13 mouse cellular contexts compared by ENCODE assay signal in the genomic region with DNA sequence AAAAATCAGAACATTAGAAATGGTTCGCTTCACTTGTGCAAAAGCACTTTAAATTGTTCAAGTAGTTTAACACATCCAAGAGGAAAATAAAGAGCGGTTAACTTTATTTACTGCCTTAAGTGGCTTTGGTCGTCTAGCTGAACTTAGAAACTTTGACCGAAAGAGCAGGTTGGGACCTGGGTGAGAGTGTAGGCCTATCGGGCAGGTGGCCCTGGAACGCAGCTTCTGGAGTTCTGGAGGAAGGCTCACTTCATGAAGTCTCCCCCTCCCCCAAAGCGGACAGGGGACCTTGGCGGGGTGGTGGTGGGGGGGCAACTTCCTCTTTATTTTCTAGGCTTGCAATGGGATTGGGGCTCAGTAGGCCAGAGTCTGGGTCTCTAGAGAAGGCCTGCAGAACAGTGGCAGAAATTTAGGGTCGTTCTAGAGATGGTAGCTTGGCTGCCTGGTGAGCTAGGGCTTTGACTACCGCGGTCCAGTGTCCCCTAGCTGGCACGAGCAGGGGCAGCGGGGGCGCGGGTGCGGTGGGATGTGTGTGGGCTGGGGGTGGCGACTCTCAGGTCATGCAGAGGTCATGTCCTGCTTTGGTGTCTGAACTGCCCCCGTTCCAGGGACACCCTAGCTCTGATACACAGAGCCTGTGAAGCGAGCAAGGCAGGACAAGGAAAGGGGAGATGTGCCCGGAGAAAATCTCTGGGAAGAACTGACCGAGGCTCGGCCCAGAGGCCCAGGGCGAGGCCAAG. TPM values are rescaled to one million over a fixed set of nuclear protein-coding genes. Genes with fewer than 3 reads are reported as not detected.
DNase-seq lines count a peak whose midpoint lies in the region; ATAC-seq lines count a peak whose summit lies in the region.
"Had no signal": no experiment of that assay in that cellular context is flagged by ENCODE, and none has a peak within 500 bp of the region (broad histone marks: within the 10 kb centered on the region; RNA-seq: fewer than 3 reads in every experiment).

No protein-coding gene starts in this region.

- ATAC-seq in heart, embryonic 12.5 days (ENCODE audit: insufficient number of reproducible peaks, low FRiP score), result 0 out of 2 replicates have a peak, but pooled peaks have one; percentile 15
- ATAC-seq in embryonic facial prominence, embryonic 11.5 days (replicated peaks; ENCODE audit: insufficient number of reproducible peaks, low FRiP score, low TSS enrichment, low read depth), result 0 out of 2 replicates have a peak, but pooled peaks have one; percentile 37
- ATAC-seq in hindbrain, embryonic 16.5 days, result no peak
- peak; percentile 30; the same call in 1 of the 2 replicates for ATAC-seq in neural tube, embryonic 12.5 days (ENCODE audit: low FRiP score, low read depth)
- ATAC-seq: intestine, embryonic 16.5 days had no signal

- 2% methylated on average over 23 of the region's 23 CpGs for WGBS in heart, embryonic 12.5 days
- WGBS in embryonic facial prominence, embryonic 11.5 days, result under 1% methylated on average over 22 of the region's 23 CpGs
- WGBS in hindbrain, embryonic 16.5 days, result 1% methylated on average over 21 of the region's 23 CpGs
- under 1% methylated on average over 23 of the region's 23 CpGs for WGBS in neural tube, embryonic 12.5 days

- peaks cover 10% of the 10 kb centered on the region for H3K4me1 ChIP-seq in heart, embryonic 12.5 days (replicated peaks)
- no peaks in the 10 kb centered on the region for H3K4me1 ChIP-seq in embryonic facial prominence, embryonic 11.5 days (ENCODE audit: control insufficient read depth, insufficient read depth, low read length)
- no peaks in the 10 kb centered on the region for H3K4me1 ChIP-seq in hindbrain, embryonic 16.5 days (ENCODE audit: control insufficient read depth, insufficient read depth, low read depth, low read length)
- peaks cover 11% of the 10 kb centered on the region; the same call in 1 of the 2 replicates for H3K4me1 ChIP-seq in neural tube, embryonic 12.5 days
- H3K4me1 ChIP-seq: liver, embryonic 13.5 days had no signal

- H3K4me3 ChIP-seq in heart, embryonic 12.5 days, result no peak overlapping the region
- H3K4me3 ChIP-seq in embryonic facial prominence, embryonic 11.5 days (ENCODE audit: low read depth, low read length), result no peak overlapping the region
- H3K4me3 ChIP-seq in hindbrain, embryonic 16.5 days (ENCODE audit: low read length), result peak overlapping the region; percentile 14
- H3K4me3 ChIP-seq in neural tube, embryonic 12.5 days, result peak overlapping the region; percentile 18; the same call in 1 of the 2 replicates
- H3K4me3 ChIP-seq: liver, embryonic 13.5 days had no signal

- no peaks in the 10 kb centered on the region for H3K9me3 ChIP-seq in heart, embryonic 12.5 days (replicated peaks)
- H3K9me3 ChIP-seq in embryonic facial prominence, embryonic 11.5 days (replicated peaks; ENCODE audit: control insufficient read depth, low read length), result no peaks in the 10 kb centered on the region
- H3K9me3 ChIP-seq in hindbrain, embryonic 16.5 days (ENCODE audit: control insufficient read depth, low read length), result no peaks in the 10 kb centered on the region
- H3K9me3 ChIP-seq in neural tube, embryonic 12.5 days, result no peaks in the 10 kb centered on the region
- H3K9me3 ChIP-seq: liver, embryonic 13.5 days had no signal

- H3K27ac ChIP-seq in heart, embryonic 12.5 days (ENCODE audit: poor library complexity, severe bottlenecking), result no peak overlapping the region
- H3K27ac ChIP-seq in embryonic facial prominence, embryonic 11.5 days (replicated peaks; ENCODE audit: low read depth, low read length), result no peak overlapping the region
- H3K27ac ChIP-seq in hindbrain, embryonic 16.5 days (ENCODE audit: low read depth, low read length), result peak overlapping the region; percentile 36; the same call in 1 of the 2 replicates
- H3K27ac ChIP-seq in neural tube, embryonic 12.5 days, result no peak overlapping the region
- H3K27ac ChIP-seq: liver, embryonic 13.5 days had no signal

- H3K36me3 ChIP-seq in heart, embryonic 12.5 days, result no peaks in the 10 kb centered on the region
- no peaks in the 10 kb centered on the region for H3K36me3 ChIP-seq in embryonic facial prominence, embryonic 11.5 days (replicated peaks; ENCODE audit: control insufficient read depth, insufficient read depth, low read depth, low read length)
- H3K36me3 ChIP-seq in hindbrain, embryonic 16.5 days (ENCODE audit: control insufficient read depth, insufficient read depth, low read length), result no peaks in the 10 kb centered on the region
- no peaks in the 10 kb centered on the region for H3K36me3 ChIP-seq in neural tube, embryonic 12.5 days
- H3K36me3 ChIP-seq: liver, embryonic 13.5 days had no signal

- H3K27me3 ChIP-seq in heart, embryonic 12.5 days (replicated peaks), result peaks cover 69% of the 10 kb centered on the region
- peaks cover 64% of the 10 kb centered on the region for H3K27me3 ChIP-seq in embryonic facial prominence, embryonic 11.5 days (ENCODE audit: control insufficient read depth, insufficient read depth, low read length)
- peaks cover 46% of the 10 kb centered on the region for H3K27me3 ChIP-seq in hindbrain, embryonic 16.5 days (replicated peaks; ENCODE audit: control insufficient read depth, insufficient read depth, low read length)
- H3K27me3 ChIP-seq in neural tube, embryonic 12.5 days (replicated peaks), result peaks cover 79% of the 10 kb centered on the region

- H3K9ac ChIP-seq in heart, embryonic 12.5 days, result no peak overlapping the region
- no peak overlapping the region for H3K9ac ChIP-seq in embryonic facial prominence, embryonic 11.5 days (replicated peaks; ENCODE audit: low read length)
- no peak overlapping the region for H3K9ac ChIP-seq in hindbrain, embryonic 16.5 days (ENCODE audit: low read depth, low read length)
- peak overlapping the region; percentile 8; the same call in 1 of the 2 replicates for H3K9ac ChIP-seq in neural tube, embryonic 12.5 days
- H3K9ac ChIP-seq: liver, embryonic 13.5 days had no signal

- peak overlapping the region; percentile 6; the same call in 1 of the 2 replicates for H3K4me2 ChIP-seq in heart, embryonic 12.5 days
- no peak overlapping the region for H3K4me2 ChIP-seq in embryonic facial prominence, embryonic 11.5 days (ENCODE audit: low read depth, low read length)
- 0 out of 2 replicates have a peak overlapping the region, but pooled peaks have one; percentile 10 for H3K4me2 ChIP-seq in hindbrain, embryonic 16.5 days (ENCODE audit: low read length)
- peak overlapping the region; percentile 36 for H3K4me2 ChIP-seq in neural tube, embryonic 12.5 days (replicated peaks)
- H3K4me2 ChIP-seq: liver, embryonic 13.5 days had no signal

- DNase-seq in heart, adult 8-10 months (ENCODE audit: low spot score), result no peak
- DNase-seq in embryonic facial prominence, embryonic 11.5 days (ENCODE audit: low spot score), result no peak
- DNase-seq in adrenal gland, postnatal 14 days, result no peak
- no peak for DNase-seq in right cerebral cortex, postnatal 25 days
- no peak for DNase-seq in layer of hippocampus, adult 8-10 months (ENCODE audit: low spot score in 2 of 2)
- DNase-seq: liver, embryonic 13.5 days had no signal

RNA-seq across cellular contexts. Expression of gene Otp, which starts 0.6 kb away (rescaled TPM):
- not detected in 2 replicates for polyA plus RNA-seq in heart, embryonic 12.5 days (2016; fragmentation: Nextera tagmentation; extraction: Ambion mirVana)
- total RNA-seq in heart, adult 8-10 months (2022), result not detected
- 0.60 and 2.6 TPM in 2 replicates for polyA plus RNA-seq in embryonic facial prominence, embryonic 11.5 days (2014; fragmentation: Nextera tagmentation; extraction: Ambion mirVana)
- polyA plus RNA-seq in hindbrain, embryonic 16.5 days (2015; fragmentation: Nextera tagmentation; extraction: Ambion mirVana), result 5.0 and 6.2 TPM in 2 replicates
- polyA plus RNA-seq in neural tube, embryonic 12.5 days (2016; fragmentation: Nextera tagmentation; extraction: Ambion mirVana), result 10.9 and 13.0 TPM in 2 replicates
- not detected in 2 replicates for total RNA-seq in adrenal gland, postnatal 14 days (2021)
- not detected for total RNA-seq in layer of hippocampus, adult 8-10 months (2022)
- polyA plus RNA-seq: C2C12; heart, embryonic 14.5 days; intestine, embryonic 16.5 days; liver, embryonic 13.5 days; stomach, embryonic 14.5 days had no signal

Comparison
In these comparisons a context has a peak if more than half of its experiments do, and no peak if none do; other contexts are left out.
1. H3K4me3 ChIP-seq: peak in hindbrain, embryonic 16.5 days (single experiment) and neural tube, embryonic 12.5 days (single experiment); none in heart, embryonic 12.5 days (single experiment) and embryonic facial prominence, embryonic 11.5 days (single experiment).